Mouse (Mus musculus): ENCODE data around the gene Adprhl2. TPM values are rescaled to one million over a fixed set of nuclear protein-coding genes. Genes with fewer than 3 reads are reported as not detected.

Gene Adprhl2
- polyA plus RNA-seq, 1 experiment from 2014 or later: 26.1 TPM

DNA sequence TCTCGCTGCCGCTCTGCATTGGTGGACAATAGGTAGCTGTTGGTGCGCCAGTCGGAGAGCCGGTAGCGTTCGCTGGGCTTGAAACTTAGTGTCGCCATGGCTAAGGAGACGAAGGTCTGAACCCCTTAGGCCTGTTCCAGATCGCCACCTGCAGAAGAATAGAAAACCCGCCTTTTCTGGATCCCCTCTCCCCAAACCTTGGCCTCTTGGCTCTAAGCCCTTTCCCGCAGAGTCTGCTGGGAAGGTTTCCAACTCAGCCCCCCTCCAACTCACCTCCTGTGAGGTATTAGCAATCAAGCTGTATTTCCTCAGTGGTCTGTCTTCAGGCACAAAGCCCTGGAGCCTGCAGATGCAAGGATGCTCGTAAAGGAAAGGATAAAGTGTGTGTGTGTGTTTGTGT lies 3.4 kb upstream of the Adprhl2 start:
- Histone ChIP-seq H3K4me3 (ENCODE audit: low read depth, low read length) (no peak overlapping the region), H3K9ac (ENCODE audit: low read depth, low read length) (no peak overlapping the region), H3K4me1 (ENCODE audit: control insufficient read depth, low read depth, low read length) (peaks cover 12% of the 10 kb centered on the region), H3K9me3 (replicated peaks; ENCODE audit: control insufficient read depth, low read length) (no peaks in the 10 kb centered on the region), H3K27me3 (ENCODE audit: control insufficient read depth, insufficient read depth, low read depth, low read length) (peaks cover 6% of the 10 kb centered on the region), H3K36me3 (ENCODE audit: control insufficient read depth, insufficient read depth) (no peaks in the 10 kb centered on the region), H3K27ac (ENCODE audit: low read length) (no peak overlapping the region), H3K4me2 (ENCODE audit: low read depth, low read length) (0 out of 2 replicates have a peak overlapping the region, but pooled peaks have one; percentile 16)
- 55% methylated on average over 13 of the region's 13 CpGs for WGBS (ENCODE audit: insufficient replicate concordance)
- ATAC-seq (ENCODE audit: low read depth): no peak

DNA sequence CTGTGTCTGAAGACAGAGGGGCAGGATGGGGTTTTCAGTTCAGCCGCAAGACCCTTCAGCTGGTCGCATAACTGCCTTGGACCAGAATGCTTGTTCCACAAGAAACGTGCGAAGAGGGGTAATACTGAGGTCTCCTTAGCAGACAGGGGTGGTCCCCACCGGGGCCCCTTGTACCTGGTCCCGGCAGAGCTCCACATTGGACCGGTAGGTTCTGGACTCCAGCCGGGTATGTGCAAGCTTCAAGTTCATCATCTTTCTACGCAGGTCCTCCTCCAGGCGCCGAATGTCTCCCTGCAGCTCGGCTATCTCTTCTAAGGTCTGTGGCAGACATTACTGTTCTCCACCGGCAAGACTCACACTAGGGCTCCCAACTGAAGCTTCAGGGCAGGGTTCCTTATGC lies 1.1 kb upstream of the Adprhl2 start:
- WGBS (ENCODE audit: insufficient replicate concordance): 86% methylated on average over 13 of the region's 13 CpGs

DNA sequence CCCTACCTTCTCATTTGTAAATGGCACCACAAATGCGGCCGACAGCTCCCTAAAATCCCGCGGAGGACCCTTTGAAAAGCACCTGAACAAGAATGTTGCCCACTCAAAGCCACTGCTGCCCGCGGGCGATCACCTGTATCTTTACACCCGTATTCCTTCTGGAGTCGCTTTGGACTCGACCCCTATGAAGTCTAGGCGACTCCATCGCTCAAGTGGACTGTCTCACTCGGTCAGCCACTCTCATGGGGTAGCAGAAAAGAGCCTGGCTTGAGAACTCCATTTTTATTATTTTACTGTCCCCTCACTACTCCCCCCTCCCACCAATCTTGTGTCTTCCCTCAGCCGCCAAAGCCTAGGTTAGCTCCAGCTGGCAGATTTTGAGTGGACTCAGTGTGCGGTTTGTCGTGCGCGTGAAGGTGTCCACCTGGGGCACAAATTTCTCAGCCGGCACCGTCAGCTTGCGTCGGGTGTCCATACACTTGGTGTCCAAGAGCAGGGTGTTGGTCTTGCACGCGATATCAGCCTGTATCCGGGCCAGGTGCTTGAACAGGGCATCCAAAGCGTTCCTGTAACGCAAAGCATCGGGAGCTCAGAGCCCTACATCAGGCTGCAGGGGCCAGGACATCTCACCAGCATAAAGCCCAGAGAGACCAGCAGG lies 480 bp upstream of the Adprhl2 start:
- Histone ChIP-seq H3K27ac (ENCODE audit: low read length) (no peak overlapping the region), H3K4me1 (ENCODE audit: control insufficient read depth, low read depth, low read length) (peaks cover 12% of the 10 kb centered on the region), H3K36me3 (ENCODE audit: control insufficient read depth, insufficient read depth) (peaks cover 9% of the 10 kb centered on the region), H3K4me3 (ENCODE audit: low read depth, low read length) (peak overlapping the region; percentile 91), H3K27me3 (ENCODE audit: control insufficient read depth, insufficient read depth, low read depth, low read length) (peaks cover 6% of the 10 kb centered on the region), H3K9ac (ENCODE audit: low read depth, low read length) (peak overlapping the region; percentile 48), H3K9me3 (replicated peaks; ENCODE audit: control insufficient read depth, low read length) (no peaks in the 10 kb centered on the region), H3K4me2 (ENCODE audit: low read depth, low read length) (peak overlapping the region; percentile 86)
- no peak for ATAC-seq (ENCODE audit: low read depth)
- 57% methylated on average over 28 of the region's 28 CpGs for WGBS (ENCODE audit: insufficient replicate concordance)

More for the DNA sequence above, 1.1 kb upstream of the Adprhl2 start:
- Histone ChIP-seq H3K4me3 (ENCODE audit: low read depth, low read length) (no peak overlapping the region), H3K9ac (ENCODE audit: low read depth, low read length) (no peak overlapping the region), H3K27me3 (ENCODE audit: control insufficient read depth, insufficient read depth, low read depth, low read length) (peaks cover 6% of the 10 kb centered on the region), H3K36me3 (ENCODE audit: control insufficient read depth, insufficient read depth) (peaks cover 6% of the 10 kb centered on the region), H3K27ac (ENCODE audit: low read length) (no peak overlapping the region), H3K9me3 (replicated peaks; ENCODE audit: control insufficient read depth, low read length) (no peaks in the 10 kb centered on the region), H3K4me1 (ENCODE audit: control insufficient read depth, low read depth, low read length) (peaks cover 12% of the 10 kb centered on the region), H3K4me2 (ENCODE audit: low read depth, low read length) (no peak overlapping the region)
- no peak for ATAC-seq (ENCODE audit: low read depth)

DNA sequence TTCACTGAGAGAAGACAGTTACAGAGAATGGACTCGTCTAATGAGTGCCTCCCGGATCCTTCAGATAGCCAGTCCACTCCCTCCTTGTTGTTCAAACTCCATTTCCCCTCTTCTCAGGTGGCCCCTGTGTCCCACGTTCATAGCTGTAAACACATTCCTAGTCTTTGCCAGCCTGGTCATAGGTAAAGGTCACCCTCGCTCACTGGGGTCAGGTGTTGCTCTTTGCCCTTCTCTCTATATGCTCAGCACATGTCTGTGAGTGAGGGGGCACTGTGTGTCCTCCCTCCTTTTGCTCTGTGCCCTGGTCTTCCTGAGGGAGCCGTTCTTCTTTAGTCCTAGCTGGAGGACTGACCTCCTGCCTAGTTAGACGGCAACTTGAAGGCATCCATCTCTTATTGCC lies 1.7 kb downstream of the Adprhl2 start:
- ATAC-seq (ENCODE audit: low read depth): peak; percentile 60
- 63% methylated on average over 6 of the region's 6 CpGs for WGBS (ENCODE audit: insufficient replicate concordance)
- peaks cover 12% of the 10 kb centered on the region for H3K36me3 ChIP-seq (ENCODE audit: control insufficient read depth, insufficient read depth)
- H3K27ac ChIP-seq (ENCODE audit: low read length): peak overlapping the region; percentile 45; the same call in 1 of the 2 replicates
- peak overlapping the region; percentile 86; the same call in 1 of the 2 replicates for H3K4me2 ChIP-seq (ENCODE audit: low read depth, low read length)
- H3K27me3 ChIP-seq (ENCODE audit: control insufficient read depth, insufficient read depth, low read depth, low read length): no peaks in the 10 kb centered on the region; the same call in 1 of the 2 replicates
- peaks cover 12% of the 10 kb centered on the region; the same call in 1 of the 2 replicates for H3K4me1 ChIP-seq (ENCODE audit: control insufficient read depth, low read depth, low read length)
- no peak overlapping the region for H3K9ac ChIP-seq (ENCODE audit: low read depth, low read length)
- no peaks in the 10 kb centered on the region for H3K9me3 ChIP-seq (replicated peaks; ENCODE audit: control insufficient read depth, low read length)
- H3K4me3 ChIP-seq (ENCODE audit: low read depth, low read length): no peak overlapping the region

DNA sequence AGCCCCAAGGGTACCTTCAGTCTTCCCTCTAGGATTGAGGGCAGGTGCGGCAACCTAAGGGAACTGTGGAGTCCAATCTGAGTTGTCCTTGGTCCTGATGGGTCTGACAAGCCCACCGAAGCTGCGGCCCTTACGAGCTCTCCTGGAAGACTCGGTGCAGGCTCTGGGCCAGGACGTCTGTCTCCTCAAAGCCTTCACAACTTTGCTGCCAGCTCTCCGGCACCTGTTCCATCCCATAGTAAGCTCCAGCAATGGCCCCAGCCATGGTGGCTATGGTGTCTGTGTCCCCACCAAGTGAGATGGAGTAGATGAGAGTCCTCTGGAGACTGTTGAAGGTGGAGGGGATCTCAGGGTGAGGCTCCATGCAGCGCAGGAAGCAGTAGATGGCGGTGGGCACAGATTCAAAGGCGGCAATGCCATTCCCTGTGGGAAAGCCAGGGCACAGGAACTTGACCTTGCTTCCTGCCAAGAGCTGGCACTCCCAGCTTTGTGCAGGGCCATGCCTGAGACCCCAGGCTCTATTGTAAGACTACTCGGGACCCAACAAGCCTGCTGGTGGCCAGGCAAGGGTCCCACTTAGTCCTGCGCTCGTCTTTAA lies 5.0 kb downstream of the Adprhl2 start:
- H3K4me2 ChIP-seq (ENCODE audit: low read depth, low read length): no peak overlapping the region
- WGBS (ENCODE audit: insufficient replicate concordance): 84% methylated on average over 13 of the region's 13 CpGs
- H3K4me3 ChIP-seq (ENCODE audit: low read depth, low read length): no peak overlapping the region

DNA sequence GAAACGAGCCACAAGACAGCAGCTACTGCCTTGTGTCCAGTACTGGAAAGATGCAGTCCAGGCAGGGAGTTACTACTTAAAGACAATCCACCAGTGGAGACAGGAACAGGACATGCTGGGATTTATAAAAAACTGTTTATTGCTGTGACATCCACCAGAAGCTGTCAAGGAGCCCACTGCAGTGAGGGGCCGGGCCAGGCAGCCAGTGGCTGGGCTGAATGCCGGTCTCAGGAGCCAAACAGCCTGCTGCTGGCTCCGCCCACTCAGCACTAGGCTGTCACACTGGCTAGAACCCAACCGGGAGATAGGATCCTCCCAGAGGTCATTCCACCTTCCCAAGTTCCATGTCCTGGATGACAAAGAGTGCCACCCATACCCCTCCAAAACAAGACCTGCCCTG lies 5.6 kb downstream of the Adprhl2 start:
- peaks cover 12% of the 10 kb centered on the region for H3K36me3 ChIP-seq (ENCODE audit: control insufficient read depth, insufficient read depth)
- H3K4me2 ChIP-seq (ENCODE audit: low read depth, low read length): no peak overlapping the region
- H3K9me3 ChIP-seq (replicated peaks; ENCODE audit: control insufficient read depth, low read length): no peaks in the 10 kb centered on the region
- 46% methylated on average over 5 of the region's 5 CpGs for WGBS (ENCODE audit: insufficient replicate concordance)
- no peak overlapping the region for H3K9ac ChIP-seq (ENCODE audit: low read depth, low read length)
- ATAC-seq (ENCODE audit: low read depth): no peak
- H3K4me3 ChIP-seq (ENCODE audit: low read depth, low read length): no peak overlapping the region
- H3K27ac ChIP-seq (ENCODE audit: low read length): no peak overlapping the region
- peaks cover 7% of the 10 kb centered on the region; the same call in 1 of the 2 replicates for H3K4me1 ChIP-seq (ENCODE audit: control insufficient read depth, low read depth, low read length)
- no peaks in the 10 kb centered on the region for H3K27me3 ChIP-seq (ENCODE audit: control insufficient read depth, insufficient read depth, low read depth, low read length)

More for the DNA sequence above, 5.0 kb downstream of the Adprhl2 start:
- no peak overlapping the region for H3K9ac ChIP-seq (ENCODE audit: low read depth, low read length)
- no peaks in the 10 kb centered on the region for H3K9me3 ChIP-seq (replicated peaks; ENCODE audit: control insufficient read depth, low read length)
- peaks cover 12% of the 10 kb centered on the region for H3K36me3 ChIP-seq (ENCODE audit: control insufficient read depth, insufficient read depth)
- no peaks in the 10 kb centered on the region for H3K27me3 ChIP-seq (ENCODE audit: control insufficient read depth, insufficient read depth, low read depth, low read length)
- no peak overlapping the region for H3K27ac ChIP-seq (ENCODE audit: low read length)
- peaks cover 8% of the 10 kb centered on the region; the same call in 1 of the 2 replicates for H3K4me1 ChIP-seq (ENCODE audit: control insufficient read depth, low read depth, low read length)
- ATAC-seq (ENCODE audit: low read depth): no peak

DNA sequence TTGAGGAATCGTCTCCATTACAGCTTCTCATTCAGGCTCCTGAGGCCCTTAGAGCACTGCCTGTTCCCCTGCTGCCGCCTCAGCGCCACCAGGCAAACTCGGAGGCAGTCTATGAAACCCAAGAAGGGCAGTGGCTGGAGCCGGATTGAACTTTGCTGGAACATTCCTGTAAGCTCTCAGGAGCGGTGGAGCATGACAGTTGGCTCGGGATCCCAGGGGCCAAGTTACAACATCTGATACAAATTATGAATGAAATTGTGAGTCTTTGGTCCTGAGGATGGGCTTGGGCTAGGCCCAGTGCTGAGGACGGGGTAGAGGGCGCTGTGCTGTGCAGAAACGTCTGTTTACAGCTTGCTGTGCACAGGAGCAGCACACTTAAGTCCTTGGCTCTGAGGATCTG lies 7.1 kb downstream of the Adprhl2 start:
- Histone ChIP-seq H3K27ac (ENCODE audit: low read length) (no peak overlapping the region), H3K9me3 (replicated peaks; ENCODE audit: control insufficient read depth, low read length) (no peaks in the 10 kb centered on the region), H3K4me1 (ENCODE audit: control insufficient read depth, low read depth, low read length) (peaks cover 3% of the 10 kb centered on the region; the same call in 1 of the 2 replicates), H3K4me3 (ENCODE audit: low read depth, low read length) (no peak overlapping the region), H3K27me3 (ENCODE audit: control insufficient read depth, insufficient read depth, low read depth, low read length) (no peaks in the 10 kb centered on the region), H3K36me3 (ENCODE audit: control insufficient read depth, insufficient read depth) (peaks cover 12% of the 10 kb centered on the region), H3K4me2 (ENCODE audit: low read depth, low read length) (no peak overlapping the region), H3K9ac (ENCODE audit: low read depth, low read length) (no peak overlapping the region)
- WGBS (ENCODE audit: insufficient replicate concordance): 67% methylated on average over 10 of the region's 10 CpGs
- ATAC-seq (ENCODE audit: low read depth): no peak

DNA sequence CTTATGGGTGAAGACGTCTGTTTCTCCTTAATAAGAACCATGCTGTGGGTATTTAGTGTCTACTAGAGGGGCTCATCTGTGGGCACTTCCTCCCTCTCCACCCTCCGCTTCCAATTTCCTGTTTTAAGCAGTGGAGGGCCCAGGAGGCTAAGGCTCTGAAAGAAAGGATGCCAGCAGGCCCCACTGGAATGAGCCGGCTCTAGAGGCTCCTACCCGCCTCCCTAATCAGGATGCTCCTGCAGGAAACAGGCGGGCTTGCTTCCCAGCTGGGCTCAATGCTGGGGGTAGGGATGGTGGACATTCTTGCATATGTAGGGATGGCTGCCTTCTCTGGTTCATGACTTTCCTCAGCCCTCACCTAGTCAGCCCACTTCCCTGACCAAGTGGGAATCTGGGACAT lies 8.3 kb downstream of the Adprhl2 start:
- no peak for ATAC-seq (ENCODE audit: low read depth)
- no peak overlapping the region for H3K4me3 ChIP-seq (ENCODE audit: low read depth, low read length)
- H3K9me3 ChIP-seq (replicated peaks; ENCODE audit: control insufficient read depth, low read length): no peaks in the 10 kb centered on the region
- H3K27ac ChIP-seq (ENCODE audit: low read length): no peak overlapping the region
- WGBS (ENCODE audit: insufficient replicate concordance): 46% methylated on average over 5 of the region's 5 CpGs
- H3K36me3 ChIP-seq (ENCODE audit: control insufficient read depth, insufficient read depth): peaks cover 9% of the 10 kb centered on the region
- no peak overlapping the region for H3K9ac ChIP-seq (ENCODE audit: low read depth, low read length)
- H3K27me3 ChIP-seq (ENCODE audit: control insufficient read depth, insufficient read depth, low read depth, low read length): no peaks in the 10 kb centered on the region
- H3K4me1 ChIP-seq (ENCODE audit: control insufficient read depth, low read depth, low read length): 0 out of 2 replicates have a peak, but pooled peaks cover 3% of the 10 kb centered on the region
- H3K4me2 ChIP-seq (ENCODE audit: low read depth, low read length): no peak overlapping the region

DNA sequence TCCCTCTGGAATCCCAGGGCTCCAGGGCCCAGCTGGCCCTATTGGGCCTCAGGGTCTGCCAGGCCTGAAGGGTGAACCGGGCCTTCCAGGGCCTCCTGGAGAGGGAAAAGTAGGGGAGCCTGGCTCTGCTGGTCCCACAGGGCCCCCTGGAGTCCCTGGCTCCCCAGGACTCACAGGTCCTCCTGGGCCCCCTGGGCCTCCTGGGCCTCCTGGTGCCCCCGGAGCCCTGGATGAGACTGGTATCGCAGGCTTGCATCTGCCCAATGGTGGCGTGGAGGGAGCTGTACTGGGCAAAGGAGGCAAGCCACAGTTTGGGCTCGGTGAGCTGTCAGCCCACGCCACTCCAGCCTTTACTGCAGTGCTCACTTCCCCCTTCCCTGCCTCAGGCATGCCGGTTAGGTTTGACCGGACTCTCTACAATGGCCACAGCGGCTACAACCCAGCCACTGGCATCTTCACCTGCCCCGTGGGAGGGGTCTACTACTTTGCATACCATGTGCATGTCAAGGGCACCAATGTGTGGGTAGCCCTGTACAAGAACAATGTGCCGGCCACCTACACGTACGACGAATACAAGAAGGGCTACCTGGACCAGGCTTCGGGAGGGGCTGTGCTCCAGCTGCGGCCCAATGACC lies 9.8 kb downstream of the Adprhl2 start:
- no peaks in the 10 kb centered on the region for H3K27me3 ChIP-seq (ENCODE audit: control insufficient read depth, insufficient read depth, low read depth, low read length)
- H3K4me1 ChIP-seq (ENCODE audit: control insufficient read depth, low read depth, low read length): 0 out of 2 replicates have a peak, but pooled peaks cover 3% of the 10 kb centered on the region
- 74% methylated on average over 16 of the region's 16 CpGs for WGBS (ENCODE audit: insufficient replicate concordance)
- H3K9me3 ChIP-seq (replicated peaks; ENCODE audit: control insufficient read depth, low read length): no peaks in the 10 kb centered on the region
- H3K4me3 ChIP-seq (ENCODE audit: low read depth, low read length): no peak overlapping the region
- no peak overlapping the region for H3K27ac ChIP-seq (ENCODE audit: low read length)
- no peaks in the 10 kb centered on the region; the same call in 1 of the 2 replicates for H3K36me3 ChIP-seq (ENCODE audit: control insufficient read depth, insufficient read depth)
- no peak overlapping the region for H3K9ac ChIP-seq (ENCODE audit: low read depth, low read length)
- ATAC-seq (ENCODE audit: low read depth): no peak
- no peak overlapping the region for H3K4me2 ChIP-seq (ENCODE audit: low read depth, low read length)

Data from liver, embryonic 16.5 days (tissue).